Mouse (Mus musculus): Measurements from ENCODE around the gene Hcn2. TPM values are rescaled to one million over a fixed set of nuclear protein-coding genes. Genes with fewer than 3 reads are reported as not detected.
"Not testable (repeated sequence)": the region's sequence is repeated elsewhere in the genome, so short reads cannot be mapped to it uniquely, and the experiment has no call there.

The Hcn2 gene
- total RNA-seq, 2 experiments from 2014 or later: 47.4 to 53.8 TPM

- intact Hi-C loops (cut with DNase I): loop anchor here (10.0 kb wide), 1 partner anchor 1816 kb away; the partner anchor contains the start of gene Aes
- DNase-seq: no peak
Observed at GRCm38 (mm10) chr10:79739234-79739633, 22.8 kb downstream of the Hcn2 start.

GRCm38 (mm10) chr10:79740863-79741262 is 24.4 kb downstream of the Hcn2 start:
- intact Hi-C loops (cut with DNase I): no loop called here
- DNase-seq: no peak

DNA sequence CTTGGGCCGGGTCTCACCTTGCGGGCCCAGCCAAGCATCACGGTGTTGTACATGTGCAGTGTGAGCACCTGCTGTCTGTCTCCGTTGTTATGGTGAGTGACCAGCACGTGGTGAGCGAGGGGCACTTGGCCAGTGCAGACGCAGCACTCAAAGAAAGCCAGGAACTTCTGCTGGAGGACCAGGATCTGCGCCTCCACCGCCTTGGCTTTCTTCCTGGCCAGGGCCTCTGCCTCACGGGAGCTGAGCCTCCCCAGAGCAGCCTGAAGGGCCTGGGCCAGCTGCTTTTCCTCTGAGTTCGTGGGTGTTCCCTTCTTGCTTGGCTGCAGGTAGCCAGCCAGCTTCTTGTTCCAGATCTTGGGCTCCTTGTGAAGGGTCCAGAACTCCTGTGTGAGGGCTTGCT is 26.7 kb downstream of the Hcn2 start:
- intact Hi-C loops (cut with DNase I): no loop called here
- no peak for DNase-seq

DNA sequence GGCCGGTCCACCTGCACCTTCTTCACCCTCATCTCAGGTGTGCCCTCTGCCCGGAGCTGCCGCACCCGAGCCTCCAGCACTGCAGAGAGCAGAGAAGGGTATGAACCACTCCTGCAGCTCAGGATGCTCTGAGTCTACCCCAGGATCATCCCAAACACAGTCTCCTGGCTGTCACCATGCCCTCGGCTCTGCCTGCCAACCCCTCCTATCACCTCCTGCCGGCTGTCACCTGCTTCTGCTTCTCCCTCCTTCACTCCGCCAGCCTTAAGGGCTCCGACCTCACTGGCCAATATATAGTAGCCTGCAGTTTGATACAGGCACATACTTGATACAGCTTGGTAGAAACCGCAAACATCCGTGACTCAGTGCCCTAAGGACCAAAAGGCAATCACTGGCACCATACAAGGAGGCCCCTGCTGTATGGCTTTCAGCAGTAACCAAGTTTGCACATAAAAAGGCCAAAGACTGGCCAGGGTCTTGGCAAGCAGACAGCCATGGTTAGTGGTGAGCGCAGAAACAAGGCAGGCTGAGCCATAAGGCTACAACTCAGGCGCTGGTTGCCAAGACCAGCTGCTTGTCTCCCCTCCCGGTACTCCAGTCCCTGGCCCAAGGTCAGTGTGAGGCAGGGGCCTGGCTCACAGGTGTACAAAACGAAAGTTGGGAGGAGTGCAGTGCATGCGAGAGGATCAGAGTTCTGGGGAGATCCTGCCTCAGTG is 27.4 kb downstream of the Hcn2 start:
- intact Hi-C loops (cut with DNase I): no loop called here
- no peak for DNase-seq

DNA sequence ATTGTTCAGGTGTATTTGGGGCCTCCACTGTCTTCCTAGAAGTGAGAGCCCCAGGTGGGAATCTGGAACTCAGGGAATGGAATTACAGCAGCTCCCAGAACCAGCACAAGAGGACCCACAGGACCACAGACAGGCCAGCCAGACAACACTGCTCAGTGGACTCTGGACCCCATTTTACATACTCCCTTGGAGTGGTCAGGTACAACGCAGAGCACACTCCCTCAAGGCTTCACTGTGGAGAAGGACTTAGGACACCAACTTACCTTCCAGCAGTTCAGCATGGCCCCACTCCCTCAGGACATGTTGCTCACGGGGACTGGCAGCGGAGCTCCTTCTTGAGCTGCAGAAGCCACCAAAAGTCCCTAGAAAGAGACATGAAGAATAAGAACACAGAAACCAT is 29.0 kb downstream of the Hcn2 start:
- DNase-seq: no peak
- intact Hi-C loops (cut with DNase I): no loop called here

- DNase-seq: peak; percentile 97
- intact Hi-C loops (cut with DNase I): no loop called here
Observed at GRCm38 (mm10) chr10:79745898-79746773, 29.7 kb downstream of the Hcn2 start, which contains the start of gene Polrmt. TSS of gene Polrmt (minus strand) at chr10:79746581.

GRCm38 (mm10) chr10:79746774-79747151 is 30.3 kb downstream of the Hcn2 start:
- intact Hi-C loops (cut with DNase I): no loop called here
- DNase-seq: no peak

GRCm38 (mm10) chr10:79748496-79748895 is 32.1 kb downstream of the Hcn2 start:
- no peak for DNase-seq
- intact Hi-C loops (cut with DNase I): no loop called here

DNA sequence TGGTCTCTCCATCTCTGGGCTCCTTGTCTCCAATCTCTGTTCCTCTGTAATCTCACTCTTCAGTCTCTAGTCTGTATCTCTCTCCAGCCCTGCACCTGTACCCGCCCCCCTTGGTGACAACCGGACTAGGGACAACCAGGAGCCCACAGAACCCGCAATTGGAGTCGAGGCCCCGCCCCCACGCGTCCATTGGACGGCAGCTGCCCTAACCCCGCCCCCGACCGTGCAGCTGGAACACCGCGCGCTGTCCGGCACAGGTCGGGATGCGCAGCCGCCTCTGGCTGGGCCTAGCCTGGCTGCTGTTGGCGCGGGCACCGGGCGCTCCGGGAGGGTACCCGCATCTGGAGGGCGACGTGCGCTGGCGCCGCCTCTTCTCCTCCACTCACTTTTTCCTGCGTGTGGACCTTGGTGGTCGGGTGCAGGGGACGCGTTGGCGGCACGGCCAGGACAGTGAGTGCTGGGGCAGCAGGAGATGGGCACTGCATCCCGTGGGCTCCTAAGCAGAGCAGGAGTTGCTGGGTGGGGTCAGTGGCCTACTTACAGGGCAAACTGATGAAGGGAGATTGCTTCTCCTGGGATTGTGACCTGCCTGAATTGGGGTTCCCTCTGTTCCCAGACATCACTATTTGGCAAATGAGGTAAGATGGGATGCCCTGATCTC is 38.6 kb downstream of the Hcn2 start, which contains the start of gene Fgf22:
TSS of gene Fgf22 (plus strand) at position 221 of the 661 bp plus-strand sequence.
- DNase-seq: peak; percentile 59
- intact Hi-C loops (cut with DNase I): no loop called here

DNA sequence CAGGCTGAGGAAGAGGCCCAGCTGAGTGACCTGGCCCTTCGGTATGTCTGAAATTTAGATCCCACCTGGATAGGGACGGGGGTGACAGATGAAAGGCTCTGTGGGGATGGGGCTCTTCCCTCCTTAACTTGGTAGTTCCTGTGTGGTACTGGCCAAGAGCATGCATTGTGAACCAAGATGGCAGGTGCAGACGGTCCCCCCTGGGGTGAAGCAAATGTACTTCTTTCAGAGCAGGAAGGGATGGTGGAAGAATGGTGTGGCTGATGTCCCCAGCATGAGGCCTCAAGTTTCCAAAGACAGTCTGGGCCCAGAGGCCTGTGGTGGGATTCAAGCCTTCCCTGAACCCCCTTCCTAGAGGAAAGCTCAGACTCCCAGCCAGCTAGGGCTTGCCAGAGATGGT is 39.4 kb downstream of the Hcn2 start:
- intact Hi-C loops (cut with DNase I): no loop called here
- no peak for DNase-seq

DNA sequence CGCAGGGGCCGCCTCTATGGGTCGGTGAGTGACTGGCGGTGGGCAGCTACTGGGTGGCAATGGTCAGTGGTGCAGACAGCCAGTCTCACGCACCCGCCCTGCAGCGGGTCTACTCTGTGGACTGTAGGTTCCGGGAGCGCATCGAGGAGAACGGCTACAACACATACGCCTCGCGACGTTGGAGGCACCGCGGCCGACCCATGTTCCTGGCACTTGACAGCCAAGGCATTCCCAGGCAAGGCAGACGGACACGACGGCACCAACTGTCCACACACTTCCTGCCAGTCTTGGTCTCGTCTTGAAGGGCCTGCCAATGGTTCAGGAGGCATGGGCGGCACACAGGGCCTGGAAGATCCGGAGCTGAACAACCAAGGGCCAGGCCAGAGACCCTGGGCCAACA is 40.2 kb downstream of the Hcn2 start:
- no peak for DNase-seq
- intact Hi-C loops (cut with DNase I): no loop called here

GRCm38 (mm10) chr10:79759675-79760074 is 43.2 kb downstream of the Hcn2 start:
- DNase-seq; intact Hi-C loops (cut with DNase I): not testable (repeated sequence)

DNA sequence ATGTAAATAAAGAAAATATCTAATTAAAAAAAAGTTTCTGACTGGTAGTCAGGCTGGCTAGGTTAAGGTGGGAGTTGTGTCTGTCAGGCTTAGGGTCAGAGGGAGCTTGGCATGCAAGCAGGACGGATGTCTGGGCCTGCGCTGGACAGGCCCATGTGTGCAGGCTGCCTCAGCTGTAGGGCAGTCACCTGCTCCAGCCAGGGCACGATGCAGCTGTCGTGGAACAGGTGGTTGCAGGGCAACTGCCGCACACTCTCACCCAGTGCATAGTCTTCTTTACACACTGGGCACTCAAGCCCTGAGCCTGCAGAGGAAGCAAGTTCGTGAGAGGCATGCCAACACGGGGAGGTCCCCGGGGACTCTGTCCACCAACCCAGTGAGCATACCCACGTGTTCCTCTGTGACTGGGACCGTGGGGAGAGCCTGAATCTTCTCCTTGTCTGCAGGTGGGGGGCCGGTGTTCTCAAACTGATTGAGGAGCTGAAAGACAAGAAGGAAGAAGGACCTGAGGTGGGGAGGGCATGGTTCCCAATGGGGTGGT is 44.2 kb downstream of the Hcn2 start:
- intact Hi-C loops (cut with DNase I): no loop called here
- no peak for DNase-seq

DNA sequence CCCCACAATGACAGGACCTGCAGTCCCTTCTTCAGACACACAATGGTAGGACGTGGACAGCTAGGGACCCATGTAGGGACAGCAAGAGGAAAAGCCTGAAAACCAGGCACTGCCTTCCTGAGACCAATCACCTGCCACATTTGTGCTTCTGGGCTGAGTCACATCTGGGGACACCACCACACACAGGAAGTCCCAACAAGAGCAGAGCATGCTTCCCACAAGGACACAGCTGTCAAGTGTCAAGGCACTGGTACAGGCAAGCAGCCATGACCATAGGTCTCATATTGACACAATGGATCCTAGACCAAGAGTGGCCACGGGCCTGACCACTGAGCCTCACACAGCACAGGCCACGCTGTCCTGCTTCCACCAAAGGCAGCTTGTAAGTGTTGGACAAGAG is 46.4 kb downstream of the Hcn2 start:
- DNase-seq: no peak
- intact Hi-C loops (cut with DNase I): no loop called here

- DNase-seq: no peak
- intact Hi-C loops (cut with DNase I): no loop called here
Observed at GRCm38 (mm10) chr10:79764234-79764633, 47.8 kb downstream of the Hcn2 start.

DNA sequence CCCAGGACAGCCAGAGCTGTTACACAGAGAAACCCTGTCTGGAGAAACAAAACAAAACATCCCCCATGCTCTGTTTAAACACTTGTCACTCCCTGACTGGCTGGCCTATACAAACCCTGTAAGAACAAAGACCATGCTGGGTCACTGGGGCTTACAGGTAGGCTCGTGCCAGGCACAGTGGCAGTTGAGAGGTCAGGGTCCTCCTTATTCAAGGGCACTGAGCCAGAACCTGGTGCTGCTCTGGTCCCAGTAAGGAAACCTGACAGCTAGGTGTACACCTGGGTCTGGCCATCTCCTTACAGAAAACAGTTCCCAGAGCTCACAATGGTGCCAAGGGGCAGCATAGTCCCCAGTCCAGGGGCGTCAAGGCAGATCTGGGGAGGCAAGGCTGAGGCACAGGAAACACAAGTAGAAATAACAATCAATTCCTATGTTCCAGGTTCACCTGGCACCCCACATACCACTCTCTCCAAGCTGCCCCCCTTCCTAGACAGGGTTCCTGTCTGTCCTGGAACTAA is 48.9 kb downstream of the Hcn2 start:
- no peak for DNase-seq
- intact Hi-C loops (cut with DNase I): no loop called here

- no peak for DNase-seq
- intact Hi-C loops (cut with DNase I): no loop called here
Observed at GRCm38 (mm10) chr10:79766001-79766507, 49.6 kb downstream of the Hcn2 start.

- intact Hi-C loops (cut with DNase I): no loop called here
- peak; percentile 99 for DNase-seq
Observed at GRCm38 (mm10) chr10:79766508-79767325, 50.3 kb downstream of the Hcn2 start, which contains the start of gene Rnf126. TSS of gene Rnf126 (minus strand) at chr10:79766952.

GRCm38 (mm10) chr10:79767372-79768244 is 51.2 kb downstream of the Hcn2 start:
- peak; percentile 98 for DNase-seq
- intact Hi-C loops (cut with DNase I): no loop called here

Measured in left cerebral cortex, postnatal 4 days (tissue).